Mouse (Mus musculus): ENCODE measurements around the gene Map2k6.
A peak's percentile ranks its signal among the peaks of the same experiment; 100 is the strongest.
"Not testable (repeated sequence)": the region's sequence is repeated elsewhere in the genome, so short reads cannot be mapped to it uniquely, and the experiment has no call there.

Map2k6 gene

DNA sequence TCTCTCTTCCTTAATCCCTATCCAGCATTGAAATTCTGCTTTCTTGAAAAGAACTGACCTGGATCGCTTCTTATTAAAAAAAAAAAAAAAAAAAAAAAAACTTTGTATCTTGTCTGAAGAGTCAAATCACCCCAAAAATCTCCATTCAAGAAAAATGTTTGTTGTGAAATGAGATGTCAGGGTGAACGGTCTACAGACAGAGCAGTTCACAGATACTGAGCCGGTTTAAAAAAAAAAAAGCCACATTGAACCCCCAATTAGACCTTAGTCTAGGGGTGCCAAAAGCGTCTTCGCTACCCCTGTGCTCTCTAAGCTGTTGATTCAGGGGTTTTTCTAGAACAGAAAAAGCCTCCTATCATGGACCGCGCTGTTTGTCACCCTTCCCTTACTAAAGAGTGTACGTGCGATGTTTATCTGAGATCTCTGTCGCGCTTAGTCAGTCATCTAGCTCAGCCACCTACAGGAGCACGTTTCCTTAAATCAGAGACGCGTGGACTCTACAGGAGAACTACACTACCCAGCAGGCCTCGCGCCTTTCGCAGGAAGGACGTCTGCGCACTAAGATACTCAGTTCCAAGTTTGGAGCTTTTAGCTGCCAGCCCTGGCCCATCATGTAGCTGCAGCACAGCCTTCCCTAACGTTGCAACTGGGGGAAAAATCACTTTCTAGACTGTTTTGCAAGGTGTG lies at the start of gene Map2k6:
Gene Map2k6, plus strand, starts transcription at position 570 of the 687 bp plus-strand sequence.
- peak; percentile 85 for DNase-seq (ENCODE audit: low spot score)

GRCm38 (mm10) chr11:110354261-110354660 lies 44.7 kb upstream of the Map2k6 start:
- DNase-seq (ENCODE audit: low spot score): no peak

- not testable (repeated sequence) for DNase-seq (ENCODE audit: low spot score)
These were observed 43.8 kb upstream of the Map2k6 start for GRCm38 (mm10) chr11:110355131-110355530.

DNA sequence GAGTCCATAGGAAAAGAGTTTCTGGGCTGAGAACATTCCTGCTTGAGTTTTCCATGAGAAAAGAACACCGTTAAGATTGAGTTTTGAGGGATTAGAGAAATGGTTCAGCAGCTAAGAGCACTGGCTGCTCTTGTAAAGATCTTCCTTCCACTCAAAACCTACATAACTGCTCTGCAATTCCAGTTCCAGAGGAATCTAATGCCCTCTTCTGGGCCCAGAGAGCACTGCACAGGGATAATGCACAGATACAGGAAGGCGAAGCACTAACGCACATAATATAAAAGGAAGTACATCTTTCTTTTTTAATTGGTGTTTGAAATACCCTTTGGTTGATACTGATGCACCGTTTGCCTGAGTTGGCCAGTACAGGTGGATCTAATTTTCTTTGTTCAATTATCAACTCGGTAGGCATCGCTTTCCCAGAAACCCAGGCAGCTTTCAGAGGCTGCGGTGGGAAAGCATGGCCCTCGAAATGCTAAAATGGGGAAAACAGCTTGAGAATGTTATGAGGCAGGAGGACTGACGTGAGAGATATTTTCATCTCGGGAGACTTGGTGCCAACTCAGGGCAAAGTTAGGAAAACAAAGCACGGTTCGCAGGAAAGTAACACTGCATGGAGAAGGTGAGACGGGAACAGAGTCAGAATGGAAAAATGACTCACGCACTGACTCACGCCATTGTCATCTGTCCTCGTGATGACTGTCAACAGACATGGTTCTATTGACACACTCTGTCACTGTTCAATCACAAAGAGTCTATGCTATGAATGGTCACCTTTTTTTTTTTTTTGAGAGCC lies 41.0 kb upstream of the Map2k6 start:
- peak; percentile 57 for DNase-seq (ENCODE audit: low spot score)

DNA sequence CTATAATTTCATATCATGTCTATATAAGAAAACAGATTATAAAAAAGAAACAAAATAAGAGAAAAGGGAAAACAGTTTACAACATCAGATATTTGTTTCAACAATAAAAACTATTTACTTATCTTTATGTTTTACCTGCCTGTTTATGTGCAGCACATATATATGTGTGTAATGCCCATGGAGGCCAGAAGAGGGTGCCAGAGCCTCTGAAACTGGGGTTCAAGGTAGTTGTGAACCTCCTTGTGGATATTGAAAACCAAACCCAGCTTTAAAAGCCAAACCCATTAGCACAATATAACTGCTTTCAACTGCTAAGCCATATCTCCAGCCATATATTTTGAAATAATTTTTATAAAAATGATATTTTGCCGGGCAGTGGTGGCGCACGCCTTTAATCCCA lies 33.9 kb upstream of the Map2k6 start:
- DNase-seq (ENCODE audit: low spot score): peak; percentile 64

- DNase-seq (ENCODE audit: low spot score): no peak
These were observed 32.0 kb upstream of the Map2k6 start for GRCm38 (mm10) chr11:110366902-110367301.

DNA sequence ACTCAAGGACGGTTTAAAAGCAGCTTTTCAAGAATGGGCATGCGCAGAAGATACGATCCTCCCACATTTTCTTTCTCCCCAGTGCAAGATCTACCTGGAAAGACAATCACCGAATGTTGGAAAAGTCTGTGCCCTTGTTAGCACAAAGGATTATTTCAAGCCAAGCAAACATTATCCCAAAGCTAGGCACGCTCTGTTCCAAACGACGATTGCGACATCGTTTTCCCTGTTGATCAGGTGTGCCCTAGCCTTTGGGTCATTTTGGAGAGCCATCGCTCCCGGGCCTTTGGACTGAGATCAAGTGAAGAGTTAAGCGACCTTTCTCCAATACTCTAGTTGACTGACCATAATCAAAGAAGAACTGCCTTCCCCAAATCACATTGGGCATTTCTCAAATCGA lies 31.3 kb upstream of the Map2k6 start:
- DNase-seq (ENCODE audit: low spot score): no peak

- DNase-seq (ENCODE audit: low spot score): no peak
These were observed 29.5 kb upstream of the Map2k6 start for GRCm38 (mm10) chr11:110369312-110370019.

DNA sequence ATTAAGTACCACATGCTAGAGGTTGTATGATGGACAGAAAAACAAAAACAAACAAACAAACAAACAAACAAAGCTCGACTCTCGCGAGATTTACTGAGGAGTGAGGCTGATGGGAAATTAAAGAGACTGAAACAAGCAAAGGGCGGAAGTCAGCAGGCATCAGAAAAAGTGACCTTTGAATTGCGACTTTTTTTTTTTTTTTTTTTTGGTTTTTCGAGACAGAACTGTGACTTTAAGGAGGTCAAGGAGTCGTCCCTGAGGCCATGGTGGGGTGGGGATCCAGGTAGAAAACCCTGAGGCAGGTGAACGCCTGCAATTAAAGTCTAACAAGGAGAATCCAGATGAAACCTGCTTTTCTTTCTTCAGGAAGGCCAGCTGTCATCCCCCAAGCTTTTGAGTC lies 27.1 kb upstream of the Map2k6 start:
- DNase-seq (ENCODE audit: low spot score): no peak

- no peak for DNase-seq (ENCODE audit: low spot score)
These were observed 26.5 kb upstream of the Map2k6 start for GRCm38 (mm10) chr11:110372266-110372954.

DNA sequence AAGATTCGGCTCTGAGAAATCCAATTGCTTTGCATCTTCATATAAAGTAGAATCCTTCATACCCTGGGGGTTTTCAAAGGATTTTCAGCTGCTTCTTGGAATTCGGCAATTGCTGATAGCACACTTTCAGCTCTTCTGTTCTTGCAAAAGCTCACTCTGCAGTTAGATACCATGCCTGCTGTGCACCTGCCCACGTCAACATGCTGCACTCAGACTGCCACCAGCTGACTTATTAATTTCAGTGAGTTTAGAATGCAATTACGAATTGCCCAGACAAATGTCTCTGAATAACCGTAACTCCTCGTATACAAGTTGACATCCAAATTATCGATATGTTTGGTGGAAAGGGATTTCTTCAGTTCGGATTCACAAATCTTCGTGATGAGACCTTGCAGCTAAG lies 24.9 kb upstream of the Map2k6 start:
- no peak for DNase-seq (ENCODE audit: low spot score)

- DNase-seq (ENCODE audit: low spot score): peak; percentile 76
These were observed 19.1 kb upstream of the Map2k6 start for GRCm38 (mm10) chr11:110379661-110380309.

- DNase-seq (ENCODE audit: low spot score): no peak
These were observed 18.6 kb upstream of the Map2k6 start for GRCm38 (mm10) chr11:110380310-110380668.

DNA sequence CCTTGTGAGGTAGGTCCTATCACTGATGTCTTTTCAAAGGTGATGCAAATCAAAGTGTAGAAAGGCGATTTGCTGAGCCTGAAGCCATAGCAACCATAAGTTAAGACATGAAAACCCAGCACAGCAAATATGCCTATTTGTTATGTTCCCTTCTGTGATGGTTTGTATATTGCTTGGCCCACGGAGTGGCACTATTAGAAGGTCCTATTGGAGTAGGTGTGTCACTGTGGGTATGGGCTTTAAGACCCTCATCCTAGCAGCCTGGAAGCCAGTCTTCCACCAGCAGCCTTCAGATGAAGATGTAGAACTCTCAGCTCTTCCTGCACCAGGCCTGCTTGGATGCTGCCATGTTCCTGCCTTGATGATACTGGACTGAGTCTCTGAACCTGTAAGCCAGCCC lies 13.4 kb upstream of the Map2k6 start:
- DNase-seq (ENCODE audit: low spot score): no peak

DNA sequence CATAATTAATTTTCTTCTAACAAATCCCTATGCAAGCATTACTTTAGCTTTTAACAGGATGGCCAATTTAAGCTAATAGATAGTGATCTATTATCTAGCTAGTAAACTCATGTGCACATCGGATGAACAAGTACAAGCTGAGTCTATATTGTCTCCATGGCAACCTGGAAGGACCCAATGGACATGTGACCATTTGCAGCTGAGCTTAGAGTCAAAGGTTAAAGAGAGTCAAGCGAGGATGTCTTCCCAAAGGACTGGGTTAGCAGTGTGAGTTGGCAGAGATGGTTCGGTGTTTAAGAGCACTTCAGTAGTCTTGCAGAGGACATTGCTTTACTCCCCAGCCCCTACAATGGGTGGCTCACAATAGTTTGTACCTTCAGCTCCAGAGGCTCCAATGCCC lies 6.2 kb upstream of the Map2k6 start:
- no peak for DNase-seq (ENCODE audit: low spot score)

DNA sequence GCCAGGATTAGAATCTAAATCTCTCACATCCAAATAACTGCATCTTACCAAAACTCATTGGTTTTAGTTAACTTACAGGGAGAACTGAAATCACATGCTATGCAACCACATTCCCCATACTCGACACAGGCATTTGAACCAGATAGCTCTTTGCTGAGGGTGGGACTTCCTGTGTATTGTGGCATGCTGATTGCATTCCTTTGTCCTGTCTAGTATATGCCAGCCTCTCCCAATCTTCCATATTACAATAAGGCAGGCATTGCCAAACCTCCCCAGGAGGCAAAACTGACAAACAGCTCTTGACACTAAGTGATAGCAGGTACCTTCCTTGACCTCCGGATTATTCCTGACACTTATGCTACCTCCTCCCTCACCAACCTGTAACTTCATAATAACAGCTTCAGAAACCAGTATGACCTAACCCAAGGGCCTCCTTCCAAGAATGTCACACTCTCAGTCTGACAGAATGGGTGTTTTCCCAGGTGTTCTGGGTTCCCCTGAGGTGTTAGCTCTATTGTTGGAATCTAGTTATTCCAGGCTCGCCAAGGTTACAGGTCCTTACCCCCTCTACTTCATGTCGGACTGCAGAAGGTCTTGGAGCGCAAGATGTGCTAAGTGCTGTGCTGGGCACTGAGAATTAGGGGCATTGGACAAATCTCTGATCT lies 4.0 kb upstream of the Map2k6 start:
- DNase-seq (ENCODE audit: low spot score): no peak

DNA sequence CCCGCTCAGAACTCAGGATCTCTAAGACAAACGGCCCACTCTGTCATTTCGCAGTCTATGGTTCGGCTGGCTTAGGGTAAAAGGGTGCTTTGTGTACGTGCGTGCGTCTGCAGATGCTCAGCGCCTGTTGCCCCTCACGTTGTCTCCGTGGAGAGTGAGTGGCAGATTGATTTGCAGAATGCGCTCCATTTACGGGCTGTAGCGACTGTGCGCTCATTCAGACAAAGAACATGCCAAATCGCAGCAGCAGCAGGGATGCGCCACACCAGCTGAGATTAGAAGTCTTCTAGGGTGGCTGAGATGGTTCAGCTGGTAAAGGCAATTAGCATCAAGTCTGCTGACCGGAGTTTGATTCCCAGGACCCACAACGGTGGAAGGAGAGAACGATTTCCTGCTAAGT lies 2.8 kb upstream of the Map2k6 start:
- no peak for DNase-seq (ENCODE audit: low spot score)

GRCm38 (mm10) chr11:110399240-110400150 lies 573 bp downstream of the Map2k6 start:
- no peak for DNase-seq (ENCODE audit: low spot score)

DNA sequence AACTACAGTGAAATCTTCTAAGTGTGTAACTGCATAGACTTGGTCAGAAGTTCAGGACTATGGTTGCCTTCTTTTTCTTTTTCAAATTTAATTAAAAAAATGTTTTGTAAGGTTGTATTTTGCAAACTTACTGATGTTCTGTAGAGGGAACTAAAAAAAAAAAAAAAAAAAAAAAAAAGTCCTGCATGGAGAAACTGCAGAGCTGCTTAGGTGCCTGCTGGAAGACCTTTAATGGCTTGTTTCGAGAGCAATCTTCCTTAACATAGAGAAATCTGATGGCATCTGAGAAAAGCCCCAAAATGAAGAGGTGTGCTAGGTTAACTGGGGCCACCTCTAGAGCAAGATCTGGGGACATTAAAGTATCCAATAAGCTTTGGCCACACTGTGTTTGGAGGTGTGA lies 1.4 kb downstream of the Map2k6 start:
- DNase-seq (ENCODE audit: low spot score): no peak

DNA sequence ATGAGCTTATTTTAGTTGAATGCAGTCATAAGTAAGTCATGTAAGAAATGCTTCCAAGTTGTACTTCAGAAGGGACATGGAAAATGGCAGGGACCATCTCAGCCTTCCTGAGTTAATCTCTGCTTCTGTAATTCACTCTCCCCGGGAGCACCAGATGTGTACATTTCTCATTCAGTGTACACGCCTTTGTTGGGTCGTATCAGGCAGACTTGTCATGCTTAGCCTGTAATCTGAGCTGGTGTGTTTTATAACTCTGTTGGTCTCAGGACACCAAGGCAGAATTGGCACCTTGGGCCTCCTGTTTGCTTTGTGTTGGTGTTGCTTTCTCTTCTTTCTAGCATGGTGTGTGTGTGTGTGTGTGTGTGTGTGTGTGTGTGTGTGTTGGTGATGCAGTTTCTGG lies 3.7 kb downstream of the Map2k6 start:
- DNase-seq (ENCODE audit: low spot score): no peak
